Mouse (Mus musculus): ENCODE results near the gene Pnpla1. TPM values are rescaled to one million over a fixed set of nuclear protein-coding genes. Genes with fewer than 3 reads are reported as not detected.
"Not testable (repeated sequence)": the region's sequence is repeated elsewhere in the genome, so short reads cannot be mapped to it uniquely, and the experiment has no call there.

The Pnpla1 gene
- polyA plus RNA-seq (2012; ENCODE audit: insufficient read depth, insufficient read length, missing spikeins) = 0.44 and 0.83 TPM in 2 replicates

DNA sequence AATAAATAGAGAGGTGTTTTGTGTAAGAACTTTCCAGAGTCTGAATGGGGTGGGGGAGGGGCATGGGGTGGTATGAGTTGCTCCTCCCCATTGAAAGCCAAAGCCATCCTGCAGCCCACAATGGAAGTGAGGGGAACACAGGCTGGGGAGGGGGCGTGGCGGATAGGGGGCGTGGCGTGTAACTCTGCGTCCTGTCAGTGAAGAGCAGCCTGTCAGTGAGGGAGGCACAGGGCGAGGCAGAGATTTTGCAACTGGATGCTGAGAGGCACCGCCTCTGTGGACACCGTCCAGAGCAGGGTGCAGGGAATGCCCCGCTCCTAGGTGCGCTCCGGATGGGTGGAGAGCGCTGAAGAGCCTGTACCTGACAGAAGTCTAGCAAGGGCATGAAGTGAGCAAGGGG is at the start of gene Pnpla1:
TSS of gene Pnpla1 (plus strand) at position 207 of the 400 bp plus-strand sequence.
- H3K4me1 ChIP-seq (ENCODE audit: control insufficient read depth, insufficient read depth, low read length) = no peaks in the 10 kb centered on the region
- TF ChIP-seq POLR2A (IDR thresholded peaks at IDR 0.05; ENCODE audit: borderline replicate concordance, low read depth, low read length) = no peak
- no peak for TF ChIP-seq CTCF (IDR thresholded peaks at IDR 0.05; ENCODE audit: low read depth, low read length)
- H3K27ac ChIP-seq (ENCODE audit: insufficient read depth, low read depth, low read length) = no peak within 1 kb of the TSS
- no peak within 1 kb of the TSS for H3K4me3 ChIP-seq (ENCODE audit: insufficient read depth, low read length)

DNA sequence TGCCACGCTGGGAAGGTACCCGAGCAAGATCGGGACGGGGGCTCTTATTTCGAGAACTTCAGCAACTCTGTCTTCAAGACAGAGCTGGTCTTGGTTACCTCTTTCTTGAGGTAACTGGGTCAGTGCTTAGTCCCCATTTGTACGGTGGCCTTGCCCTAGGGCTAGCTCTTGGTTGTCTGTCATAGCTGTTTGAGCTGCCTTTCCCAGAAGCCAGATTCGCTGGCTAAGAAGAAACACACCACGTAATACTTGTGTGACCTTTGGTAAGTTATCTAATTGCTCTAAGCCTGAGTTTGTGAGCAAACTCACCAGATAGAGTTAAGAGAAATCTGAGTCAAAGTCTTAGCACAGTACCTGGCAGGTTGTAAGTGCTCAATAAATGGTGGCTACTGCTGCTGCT is 49.5 kb upstream of the Pnpla1 start:
- H3K4me3 ChIP-seq (ENCODE audit: insufficient read depth, low read length) = no peak overlapping the region
- H3K27ac ChIP-seq (ENCODE audit: insufficient read depth, low read depth, low read length) = no peak overlapping the region
- TF ChIP-seq CTCF (IDR thresholded peaks at IDR 0.05; ENCODE audit: low read depth, low read length) (no peak), POLR2A (IDR thresholded peaks at IDR 0.05; ENCODE audit: borderline replicate concordance, low read depth, low read length) (no peak)
- H3K4me1 ChIP-seq (ENCODE audit: control insufficient read depth, insufficient read depth, low read length) = peaks cover 10% of the 10 kb centered on the region

DNA sequence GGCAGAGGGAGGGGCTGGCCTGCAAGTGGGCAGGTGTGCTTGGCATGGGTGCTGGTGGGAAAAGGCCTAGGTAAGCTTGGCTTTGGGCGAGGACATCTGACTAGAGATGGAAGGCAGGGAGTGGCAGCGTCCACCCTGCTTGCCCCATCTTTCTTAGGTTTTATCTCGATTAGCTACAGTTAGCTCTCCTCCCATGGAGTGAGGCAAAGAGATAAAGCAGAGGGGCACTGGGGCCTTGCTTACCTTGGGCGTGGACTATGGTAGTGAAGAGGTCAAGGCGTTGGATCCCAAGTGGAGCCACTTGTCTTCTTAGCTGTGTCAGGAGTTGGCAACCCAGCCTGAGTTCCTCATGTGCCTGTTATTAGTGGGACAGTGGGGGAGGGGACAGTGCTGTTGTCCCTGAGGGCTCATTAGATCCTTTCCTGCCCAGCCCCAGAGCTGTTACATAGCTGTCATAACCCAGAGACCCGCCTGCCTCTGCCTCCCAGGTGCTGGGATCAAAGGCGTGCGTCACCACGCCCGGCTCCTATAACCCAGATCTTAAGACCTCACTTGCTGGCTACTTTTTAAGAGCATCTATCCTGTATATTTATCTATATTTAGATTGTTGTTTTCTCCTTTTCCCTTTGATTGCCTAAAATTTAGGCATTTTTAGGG is 48.9 kb upstream of the Pnpla1 start:
- peaks cover 10% of the 10 kb centered on the region for H3K4me1 ChIP-seq (ENCODE audit: control insufficient read depth, insufficient read depth, low read length)
- no peak overlapping the region for H3K27ac ChIP-seq (ENCODE audit: insufficient read depth, low read depth, low read length)
- TF ChIP-seq POLR2A (IDR thresholded peaks at IDR 0.05; ENCODE audit: borderline replicate concordance, low read depth, low read length) (no peak), CTCF (IDR thresholded peaks at IDR 0.05; ENCODE audit: low read depth, low read length) (no peak)
- no peak overlapping the region for H3K4me3 ChIP-seq (ENCODE audit: insufficient read depth, low read length)

DNA sequence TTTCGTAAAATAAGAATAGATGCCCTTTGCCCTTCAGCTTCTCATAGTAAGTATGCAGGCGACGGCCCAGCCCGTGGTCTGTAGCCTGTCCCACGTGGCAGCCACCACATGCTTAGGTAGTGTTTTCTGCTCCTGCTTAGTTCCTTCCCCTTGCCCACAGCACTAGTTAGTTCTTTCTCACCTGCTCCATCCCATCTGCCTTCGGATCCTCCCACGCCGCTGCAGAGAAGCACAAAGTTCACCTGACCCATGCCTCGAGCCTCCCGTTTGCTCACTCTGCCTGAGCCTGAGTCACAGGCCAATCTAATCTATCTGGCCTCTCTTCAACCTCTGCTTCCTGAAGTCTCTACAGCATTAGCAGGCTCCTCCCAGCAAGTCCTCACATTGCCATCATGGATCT is 45.9 kb upstream of the Pnpla1 start:
- TF ChIP-seq CTCF (IDR thresholded peaks at IDR 0.05; ENCODE audit: low read depth, low read length) (no peak), POLR2A (IDR thresholded peaks at IDR 0.05; ENCODE audit: borderline replicate concordance, low read depth, low read length) (no peak)
- Histone ChIP-seq H3K4me3 (ENCODE audit: insufficient read depth, low read length) (no peak overlapping the region), H3K4me1 (ENCODE audit: control insufficient read depth, insufficient read depth, low read length) (peaks cover 10% of the 10 kb centered on the region), H3K27ac (ENCODE audit: insufficient read depth, low read depth, low read length) (no peak overlapping the region)

DNA sequence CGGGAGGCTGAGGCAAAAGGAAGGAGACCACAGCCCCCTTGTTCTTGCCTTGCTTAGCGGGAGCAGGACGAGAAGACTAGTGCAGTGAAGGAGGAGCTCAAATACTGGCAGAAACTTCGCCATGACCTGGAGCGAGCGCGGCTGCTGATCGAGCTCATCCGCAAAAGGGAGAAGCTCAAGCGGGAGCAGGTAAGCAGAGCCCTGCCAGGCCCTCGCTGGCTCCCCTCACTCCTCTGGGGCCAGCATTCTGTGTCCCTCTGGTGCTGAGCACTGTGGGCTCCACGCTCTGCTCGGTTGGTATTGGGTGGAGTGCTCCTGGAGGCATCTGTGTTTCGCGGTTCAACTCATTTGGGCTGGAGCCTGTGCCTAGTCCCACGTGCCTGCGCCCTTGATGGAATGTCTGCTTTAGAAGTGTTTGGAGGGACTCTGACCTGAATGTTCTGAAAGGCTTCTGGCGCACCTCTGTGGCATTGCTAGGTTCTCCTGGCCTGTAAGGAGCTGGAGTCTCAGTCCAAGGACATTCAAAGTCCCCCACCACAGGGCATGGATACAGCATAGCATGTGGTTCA is 43.6 kb upstream of the Pnpla1 start:
- Histone ChIP-seq H3K4me3 (ENCODE audit: insufficient read depth, low read length) (no peak overlapping the region), H3K4me1 (ENCODE audit: control insufficient read depth, insufficient read depth, low read length) (peaks cover 4% of the 10 kb centered on the region), H3K27ac (ENCODE audit: insufficient read depth, low read depth, low read length) (no peak overlapping the region)
- no peak for TF ChIP-seq CTCF (IDR thresholded peaks at IDR 0.05; ENCODE audit: low read depth, low read length)
- TF ChIP-seq POLR2A (IDR thresholded peaks at IDR 0.05; ENCODE audit: borderline replicate concordance, low read depth, low read length) = no peak

DNA sequence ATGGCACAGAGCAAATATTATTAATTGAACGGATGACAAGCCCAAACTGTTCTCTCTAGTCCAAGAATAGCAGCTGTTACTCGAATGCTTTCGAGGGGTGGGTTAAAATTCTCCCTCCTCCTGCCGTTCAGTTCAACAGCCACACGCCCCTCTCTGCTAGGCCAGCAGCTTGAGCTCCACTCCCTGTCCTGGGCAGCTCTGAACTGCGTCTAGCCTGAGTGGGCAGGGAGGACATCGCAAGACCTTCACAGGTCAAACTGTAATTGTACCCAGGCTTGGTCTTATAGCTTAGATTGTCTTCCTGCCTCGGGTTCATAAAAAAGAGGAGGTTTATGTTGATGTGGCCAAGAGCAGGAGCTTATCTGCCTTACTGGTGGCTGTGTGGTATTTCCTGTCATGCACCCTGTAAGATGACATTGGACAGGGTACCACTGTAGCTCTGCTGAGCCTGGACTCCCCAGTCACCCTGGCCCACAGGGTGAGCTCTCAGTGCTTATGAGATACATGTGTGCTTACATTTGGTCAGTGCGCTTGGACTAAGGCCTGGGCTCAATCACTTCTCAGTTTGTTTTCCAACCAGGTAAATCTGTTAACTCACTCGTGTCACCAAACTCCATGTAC is 42.7 kb upstream of the Pnpla1 start:
- no peak for TF ChIP-seq CTCF (IDR thresholded peaks at IDR 0.05; ENCODE audit: low read depth, low read length)
- TF ChIP-seq POLR2A (IDR thresholded peaks at IDR 0.05; ENCODE audit: borderline replicate concordance, low read depth, low read length) = no peak
- Histone ChIP-seq H3K4me1 (ENCODE audit: control insufficient read depth, insufficient read depth, low read length) (no peaks in the 10 kb centered on the region), H3K27ac (ENCODE audit: insufficient read depth, low read depth, low read length) (no peak overlapping the region), H3K4me3 (ENCODE audit: insufficient read depth, low read length) (no peak overlapping the region)

DNA sequence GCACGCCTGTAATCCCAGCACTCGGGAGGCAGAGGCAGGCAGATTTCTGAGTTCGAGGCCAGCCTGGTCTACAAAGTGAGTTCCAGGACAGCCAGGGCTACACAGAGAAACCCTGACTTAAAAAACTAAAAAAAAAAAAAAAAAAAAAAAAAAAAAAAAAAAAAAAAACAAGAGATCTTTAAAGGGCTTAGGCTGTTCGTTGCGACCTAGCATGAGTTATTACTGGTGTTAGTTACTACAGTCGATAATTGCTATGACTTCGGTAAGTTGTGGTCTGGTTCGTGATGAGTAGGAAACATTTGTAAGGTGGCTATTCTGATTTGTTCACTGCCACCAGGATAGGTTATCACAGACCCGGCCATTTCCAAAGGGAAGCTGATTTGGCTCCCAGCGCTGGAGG is 41.9 kb upstream of the Pnpla1 start:
- not testable (repeated sequence) for H3K4me3 ChIP-seq (ENCODE audit: insufficient read depth, low read length); H3K4me1 ChIP-seq (ENCODE audit: control insufficient read depth, insufficient read depth, low read length); H3K27ac ChIP-seq (ENCODE audit: insufficient read depth, low read depth, low read length)

DNA sequence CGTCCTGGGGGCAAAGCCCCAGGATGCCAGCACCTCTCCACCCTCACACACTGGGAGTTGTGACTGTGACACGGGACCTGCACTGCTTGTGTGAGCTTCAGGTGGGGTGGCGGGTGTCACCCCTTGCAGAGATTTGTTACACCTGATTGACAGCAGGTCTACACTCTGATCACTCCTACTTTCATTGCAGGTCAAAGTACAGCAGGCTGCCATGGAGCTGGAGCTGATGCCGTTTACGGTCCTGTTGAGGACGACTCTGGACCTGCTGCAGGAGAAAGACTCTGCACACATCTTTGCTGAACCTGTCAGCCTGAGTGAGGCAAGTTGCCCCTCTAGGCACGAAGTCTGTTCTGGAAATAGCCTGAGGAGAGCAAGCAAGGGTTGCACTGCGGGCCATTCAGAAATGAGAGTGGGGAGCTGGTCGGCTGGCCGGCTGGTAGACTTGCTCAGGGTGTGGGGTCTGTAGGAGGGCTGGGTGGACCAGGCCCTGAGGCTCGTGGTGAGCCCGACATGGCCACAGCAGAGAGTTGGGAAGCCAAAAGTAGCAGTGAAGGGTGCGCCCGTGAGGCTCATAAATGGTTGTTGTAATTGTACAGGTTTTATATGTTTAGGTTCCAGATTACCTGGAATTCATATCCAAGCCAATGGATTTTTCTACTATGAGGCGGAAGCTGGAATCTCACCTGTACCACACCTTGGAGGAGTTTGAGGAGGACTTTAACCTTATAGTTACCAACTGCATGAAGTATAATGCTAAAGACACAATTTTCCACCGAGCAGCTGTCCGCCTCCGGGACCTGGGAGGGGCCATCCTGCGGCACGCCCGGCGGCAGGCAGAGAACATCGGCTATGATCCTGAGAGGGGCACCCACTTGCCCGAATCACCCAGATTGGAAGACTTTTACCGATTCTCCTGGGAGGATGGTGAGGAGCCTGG is 41.1 kb upstream of the Pnpla1 start:
- H3K27ac ChIP-seq (ENCODE audit: insufficient read depth, low read depth, low read length) = no peak overlapping the region
- no peaks in the 10 kb centered on the region for H3K4me1 ChIP-seq (ENCODE audit: control insufficient read depth, insufficient read depth, low read length)
- H3K4me3 ChIP-seq (ENCODE audit: insufficient read depth, low read length) = no peak overlapping the region
- TF ChIP-seq CTCF (IDR thresholded peaks at IDR 0.05; ENCODE audit: low read depth, low read length) = no peak

DNA sequence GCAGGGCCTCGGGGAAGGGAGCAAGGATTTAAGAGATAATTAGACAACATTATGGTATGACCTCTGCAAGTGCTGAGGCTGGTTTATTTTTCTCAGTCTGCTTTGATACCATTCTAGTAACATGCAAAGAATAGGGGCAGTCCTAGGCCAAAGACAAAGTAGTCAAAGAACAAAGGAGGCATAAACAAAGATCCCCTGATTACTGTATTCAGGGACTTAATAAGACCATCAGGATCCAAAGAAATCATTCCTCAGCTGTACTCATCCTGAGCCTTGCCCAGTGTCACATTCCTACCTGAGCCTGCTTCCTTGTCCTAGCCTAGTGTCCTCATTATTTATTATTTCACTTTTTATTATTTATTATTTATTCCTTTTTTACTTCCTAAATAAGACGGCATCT is 38.0 kb upstream of the Pnpla1 start:
- H3K27ac ChIP-seq (ENCODE audit: insufficient read depth, low read depth, low read length) = no peak overlapping the region
- TF ChIP-seq POLR2A (IDR thresholded peaks at IDR 0.05; ENCODE audit: borderline replicate concordance, low read depth, low read length) (no peak), CTCF (IDR thresholded peaks at IDR 0.05; ENCODE audit: low read depth, low read length) (no peak)
- H3K4me1 ChIP-seq (ENCODE audit: control insufficient read depth, insufficient read depth, low read length) = no peaks in the 10 kb centered on the region
- no peak overlapping the region for H3K4me3 ChIP-seq (ENCODE audit: insufficient read depth, low read length)
